Mouse (Mus musculus): ENCODE results near the gene Olfr466. TPM values are rescaled to one million over a fixed set of nuclear protein-coding genes. Genes with fewer than 3 reads are reported as not detected.
A peak's percentile ranks its signal among the peaks of the same experiment; 100 is the strongest.

Gene Olfr466
- total RNA-seq (2021): not detected
- long read RNA-seq, experiment 1: 0 reads
- long read RNA-seq, experiment 2: 0 reads

- DNase-seq: no peak
Observed at GRCm38 (mm10) chr13:65149940-65150339, at the start of gene Olfr466. TSS of gene Olfr466 (plus strand) at chr13:65150240.

DNA sequence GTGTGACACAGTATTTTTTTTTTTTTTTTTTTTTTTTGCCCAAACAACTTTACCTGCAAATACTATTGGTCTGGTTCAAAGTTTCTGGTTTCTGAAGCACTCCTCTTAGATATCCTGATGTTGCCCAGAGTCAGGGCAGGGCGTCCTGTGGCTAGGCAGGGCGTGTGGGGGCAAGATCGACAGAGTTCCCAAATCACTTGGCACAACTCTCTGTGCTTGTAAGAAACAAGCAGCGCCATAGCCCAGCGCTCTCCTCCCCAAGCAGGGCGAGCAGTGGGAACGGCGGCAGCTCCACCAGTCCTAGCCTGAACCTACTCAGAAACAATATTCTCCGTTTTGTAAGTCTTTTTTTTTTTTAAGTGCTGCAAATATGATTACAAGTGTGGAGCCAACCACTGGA, 49.4 kb upstream of the Olfr466 start:
- no peak for DNase-seq

DNA sequence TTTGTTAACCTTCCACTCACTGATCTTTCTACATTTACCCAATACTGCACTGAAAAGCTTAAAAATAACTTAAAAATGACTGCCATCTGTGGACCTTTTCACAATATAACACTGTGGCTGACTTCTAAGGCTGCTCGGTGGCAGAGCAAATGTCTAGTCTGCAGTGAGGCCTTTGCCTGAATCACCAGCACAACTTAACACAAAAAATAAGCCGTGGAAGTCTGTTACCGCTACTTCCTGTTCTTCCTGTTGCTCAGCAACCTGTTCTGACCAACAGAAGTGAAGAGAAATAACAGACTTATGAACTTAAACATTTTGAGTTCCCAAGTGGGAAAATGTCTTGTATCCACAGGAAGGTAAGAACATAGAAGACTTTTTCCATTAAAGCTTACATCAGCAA, 48.8 kb upstream of the Olfr466 start:
- DNase-seq: no peak

GRCm38 (mm10) chr13:65111961-65112360, 38.1 kb upstream of the Olfr466 start:
- peak; percentile 33 to 45 for DNase-seq

DNA sequence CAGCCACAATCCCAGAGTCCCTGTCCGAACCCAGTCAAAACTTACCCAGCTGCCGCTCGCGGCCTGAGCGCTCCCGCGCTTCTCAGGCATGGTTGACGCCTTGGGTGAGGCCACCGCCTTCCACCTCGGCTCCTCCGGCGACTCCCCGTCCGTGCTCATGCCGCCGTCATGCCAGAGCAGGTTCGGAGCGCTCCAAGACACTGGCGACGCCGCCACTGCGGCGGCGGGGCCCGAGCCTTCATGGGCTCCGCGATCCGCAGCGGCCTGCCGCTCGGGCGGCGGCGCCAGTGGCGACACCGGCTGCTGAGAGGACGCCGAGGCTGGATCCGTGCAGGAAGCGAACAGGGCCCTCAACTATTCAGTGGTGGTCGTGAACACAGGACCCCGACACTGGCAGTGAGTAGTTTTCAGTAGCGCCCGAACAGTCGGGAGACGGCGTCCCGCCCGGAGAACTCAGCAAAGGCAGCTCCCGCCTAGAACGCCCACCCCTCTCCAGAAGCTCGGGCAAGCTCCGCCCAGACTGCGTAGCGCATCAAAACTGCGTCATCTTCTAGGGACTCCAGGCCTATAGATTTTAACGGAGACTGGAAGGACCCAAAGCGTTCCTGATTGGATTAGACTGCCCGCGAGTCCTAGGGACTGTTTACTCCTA, 37.5 kb upstream of the Olfr466 start, which contains the start of gene Mfsd14b:
Gene Mfsd14b (minus strand): TSS at position 517 of the 652 bp plus-strand sequence.
- DNase-seq: peak; percentile 94 to 95

DNA sequence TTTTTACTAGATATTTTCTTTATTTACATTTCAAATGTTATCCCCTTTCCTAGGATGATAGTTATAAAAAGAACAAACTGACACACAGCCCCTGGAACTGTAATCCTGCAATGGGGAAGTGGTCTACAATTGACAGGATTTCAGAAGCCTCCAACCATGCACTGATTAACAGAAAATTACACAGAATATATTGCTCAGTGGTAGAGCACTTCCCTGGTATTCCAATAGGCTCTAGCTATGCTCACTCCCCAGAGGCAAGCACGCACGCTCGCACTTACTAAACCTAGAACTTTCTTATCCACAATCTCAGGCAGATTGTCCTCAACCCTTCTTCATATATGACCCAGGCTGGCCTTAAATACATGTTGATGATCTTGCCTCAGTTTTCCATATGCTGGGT, 36.8 kb upstream of the Olfr466 start:
- DNase-seq: peak in 1 of 2 experiments; percentile 9

DNA sequence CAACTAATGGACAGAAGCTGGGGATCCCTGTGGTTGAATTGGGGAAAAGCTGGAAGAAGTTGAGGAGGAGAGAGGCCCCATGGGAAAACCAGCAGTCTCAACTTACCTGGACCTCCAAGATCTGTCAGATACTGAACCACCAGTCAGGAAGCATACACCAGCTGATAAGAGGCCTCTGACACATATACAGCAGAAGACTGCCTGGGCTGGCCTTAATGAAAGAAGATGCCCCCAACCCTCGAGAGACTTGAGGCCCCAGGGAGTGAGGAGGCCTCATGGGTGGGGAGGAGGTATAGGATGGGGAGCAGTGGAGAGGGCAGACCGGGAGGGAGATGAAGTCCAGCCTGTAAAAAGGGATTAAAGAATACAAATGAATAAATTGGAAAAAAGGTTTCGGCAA, 29.1 kb upstream of the Olfr466 start:
- DNase-seq: no peak

GRCm38 (mm10) chr13:65122111-65122510, 27.9 kb upstream of the Olfr466 start:
- no peak for DNase-seq

DNA sequence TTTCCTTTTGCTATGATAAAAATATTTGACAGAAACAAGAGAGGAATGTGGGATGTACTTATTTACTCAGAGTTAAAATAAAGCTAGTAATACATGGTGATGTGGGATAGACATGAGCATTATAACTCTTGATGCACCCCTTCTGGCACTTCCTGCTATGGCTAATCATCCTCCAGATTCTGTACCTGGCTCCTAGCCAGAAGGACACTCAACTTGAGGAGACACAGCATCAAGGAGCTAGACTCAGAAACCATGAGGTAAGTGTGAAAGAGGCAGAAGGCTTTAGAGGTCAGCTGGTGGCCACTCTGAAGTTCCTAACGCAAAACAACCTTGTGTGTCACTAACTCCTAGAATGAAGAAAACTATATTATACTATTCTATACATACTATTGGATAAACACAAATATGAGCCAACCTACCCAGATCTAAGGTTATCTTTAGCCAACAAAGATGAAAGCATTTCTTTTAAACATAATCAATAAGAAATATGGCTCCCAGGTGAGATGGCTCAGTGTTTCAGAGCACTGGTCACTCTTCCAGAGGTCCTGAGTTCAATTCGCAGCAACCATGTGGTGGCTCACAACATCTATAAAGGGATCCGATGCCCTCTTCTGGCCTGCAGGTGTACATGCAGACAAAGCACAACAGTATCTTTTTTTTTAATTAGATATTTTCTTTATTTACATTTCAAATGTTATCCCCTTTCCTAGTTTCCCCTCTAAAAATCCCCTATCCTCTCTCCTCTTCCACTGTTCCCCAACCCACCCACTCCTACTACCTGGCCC, 22.8 kb upstream of the Olfr466 start:
- DNase-seq: no peak

DNA sequence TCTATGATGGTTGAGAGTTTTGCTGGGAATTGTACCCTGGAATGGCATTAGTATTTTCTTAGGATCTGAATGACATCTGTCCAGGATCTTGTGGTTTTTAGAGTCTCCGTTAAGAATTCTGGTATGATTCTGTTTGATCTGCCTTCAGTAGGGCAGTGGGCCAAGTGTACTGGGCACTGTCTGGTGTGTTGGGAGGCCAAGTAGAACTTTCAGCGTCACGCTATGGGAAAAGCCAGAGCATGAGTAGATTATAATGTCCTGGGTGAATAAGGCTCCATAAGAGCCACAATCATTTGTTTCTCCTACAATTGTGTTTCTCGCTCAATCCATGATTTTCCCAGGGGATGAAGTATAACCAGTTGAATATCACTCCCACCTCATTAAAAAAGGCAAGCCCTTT, 12.3 kb upstream of the Olfr466 start, which contains the start of gene Olfr465-ps1:
Gene Olfr465-ps1 (plus strand): TSS at position 301 of the 400 bp plus-strand sequence.
- no peak for DNase-seq

GRCm38 (mm10) chr13:65174102-65174501, 24.1 kb downstream of the Olfr466 start:
- no peak for DNase-seq

- peak; percentile 6 to 34 for DNase-seq
Observed at GRCm38 (mm10) chr13:65175734-65176471, 25.9 kb downstream of the Olfr466 start.

DNA sequence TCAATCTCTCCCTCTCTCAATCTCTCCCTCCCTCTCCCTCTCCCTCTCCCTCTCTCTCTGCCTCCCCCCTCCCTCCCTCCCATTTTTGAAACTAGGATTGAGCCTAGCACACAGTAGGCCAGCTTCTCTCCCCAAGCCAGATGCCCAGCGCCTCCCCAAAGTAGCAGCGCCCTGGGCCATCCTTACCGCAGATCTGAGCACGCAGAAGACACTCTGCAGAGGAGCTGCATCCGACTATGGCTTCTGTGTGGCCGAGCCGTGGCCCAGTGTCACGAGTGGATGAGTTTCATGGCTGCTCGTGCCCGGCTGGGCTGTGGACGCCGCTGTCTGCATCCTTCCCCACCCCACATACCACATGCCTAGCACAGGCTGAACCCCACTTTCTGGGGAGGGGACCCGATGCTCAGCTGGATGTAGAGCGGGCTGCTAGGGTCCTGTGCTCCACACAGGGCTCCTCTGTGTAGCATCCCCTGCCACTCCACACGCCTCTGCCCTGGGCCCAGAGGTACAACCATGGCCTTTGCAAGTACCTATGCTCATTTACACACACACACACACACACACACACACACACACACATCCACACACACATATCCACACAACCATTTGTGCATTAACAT, 26.5 kb downstream of the Olfr466 start:
- no peak for DNase-seq

- no peak for DNase-seq
Observed at GRCm38 (mm10) chr13:65200667-65201066, 50.6 kb downstream of the Olfr466 start.

Other genes with a start within 250 kb of the Olfr466 start
- gene Cntnap3, start 246.3 kb upstream of the Olfr466 start, total RNA-seq (2021): not detected
- not detected for gene Spata31, start 232.8 kb upstream of the Olfr466 start, total RNA-seq (2021)
- gene Spata31d1c, start 117.2 kb upstream of the Olfr466 start, total RNA-seq (2021): not detected
- gene Prss47, start 97.5 kb upstream of the Olfr466 start, total RNA-seq (2021): not detected
- 10 to 100 TPM; 15.1 to 15.8 TPM for gene Mfsd14b, start 37.3 kb upstream of the Olfr466 start, total RNA-seq (2021)
- gene Olfr465-ps1, start 12.2 kb upstream of the Olfr466 start, total RNA-seq (2021): not detected
- gene Nlrp4f, start 55.7 kb downstream of the Olfr466 start, total RNA-seq (2021): not detected
- gene Gm10775, start 109.3 kb downstream of the Olfr466 start, total RNA-seq (2021): not detected
- gene Zfp369, start 128.6 kb downstream of the Olfr466 start, total RNA-seq (2021): 10 to 100 TPM; 20.7 to 22.6 TPM